Mouse (Mus musculus) layer of hippocampus, adult 18-20 months (tissue): ENCODE results near the gene Plekhj1. TPM values are rescaled to one million over a fixed set of nuclear protein-coding genes. Genes with fewer than 3 reads are reported as not detected.
"Not testable (repeated sequence)": the region's sequence is repeated elsewhere in the genome, so short reads cannot be mapped to it uniquely, and the experiment has no call there.

ENCODE experiments used
- DNase-seq, 2 experiments: peaks; one replicate each; pipeline ENCODE4 v3.0.0; 2022; ENCODE audit warnings: low spot score in 2 of 2
- long read RNA-seq: library from polyadenylated mRNA; stranded (forward); transcript quantifications from one replicate; pipeline ENCODE4 v2.0.0, GENCODE M21; 2021
- total RNA-seq, 2 experiments: library from RNA; stranded (reverse); gene quantifications; 2 replicates each; pipeline ENCODE4 v1.2.3; 2021

Gene Plekhj1
- total RNA-seq = 10 to 100 TPM; 63.3 to 71.2 TPM
- long read RNA-seq, transcript Plekhj1-201 (6 exons, 1,260 nt) = major isoform, 14 of 39 reads
- long read RNA-seq, partial matches to known transcripts = 5 of 39 reads
- long read RNA-seq, other reads (novel, unspliced or antisense) = 16 of 39 reads

GRCm38 (mm10) chr10:80798150-80799006 lies at the start of gene Plekhj1, which contains the start of gene Sf3a2:
Gene Plekhj1 (minus strand): TSS chr10:80798626.
Gene Sf3a2 (plus strand): TSS chr10:80798198.
- peak; percentile 93 to 97 for DNase-seq

DNA sequence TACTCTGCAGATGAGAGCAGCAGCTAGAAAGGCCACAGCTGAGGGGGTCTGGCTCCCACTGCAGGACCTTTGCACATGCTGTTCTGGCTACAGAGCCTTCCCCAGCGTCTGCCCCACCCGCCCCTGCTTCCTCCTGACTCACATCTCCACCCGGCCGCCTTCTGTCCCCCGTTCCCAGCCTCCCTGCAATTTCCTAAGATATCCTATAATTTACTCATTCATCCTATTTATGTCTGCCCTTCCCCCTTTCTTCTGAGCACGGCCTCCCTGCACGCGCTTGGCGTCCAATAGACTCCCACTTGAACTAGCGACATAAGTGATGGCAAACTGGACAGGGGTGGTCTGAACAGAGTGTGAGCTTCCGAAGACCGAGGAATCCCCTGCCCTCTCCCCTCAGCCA lies 47.3 kb upstream of the Plekhj1 start:
- peak; percentile 32 to 49 for DNase-seq

DNA sequence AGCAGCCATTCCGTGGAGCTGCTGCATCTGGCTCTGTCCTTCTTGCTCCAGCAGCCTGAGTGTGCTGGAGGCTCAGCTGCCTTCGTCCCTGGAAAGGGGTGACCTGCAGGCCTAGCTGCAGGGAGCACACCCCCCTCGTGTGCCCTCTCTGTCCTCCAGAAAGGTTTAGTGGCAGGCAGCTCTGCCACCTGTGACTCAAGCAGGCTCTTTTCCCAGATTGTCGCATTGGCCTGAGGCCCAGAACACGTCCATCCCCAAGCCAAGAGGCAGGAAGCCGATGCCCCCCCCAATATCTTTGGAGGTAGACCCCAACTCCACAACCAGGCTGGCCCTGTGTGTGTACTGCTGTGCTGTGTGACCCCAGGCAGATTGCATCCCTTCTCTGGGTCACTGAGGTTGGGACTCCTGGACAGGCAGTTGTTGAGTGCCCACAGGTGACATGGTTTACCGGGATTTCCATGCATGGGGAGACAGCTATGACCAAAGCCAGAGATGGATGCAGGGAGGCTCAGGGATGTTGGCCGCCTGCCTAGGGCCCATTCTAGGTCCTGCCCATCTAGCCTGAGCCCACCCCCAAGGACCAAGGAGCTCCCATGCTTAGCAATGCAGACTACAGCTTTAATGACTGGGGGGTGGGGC lies 46.7 kb upstream of the Plekhj1 start:
- no peak for DNase-seq

- DNase-seq = peak; percentile 51 to 65
These were observed 45.6 kb upstream of the Plekhj1 start, which contains the start of gene Lingo3 for GRCm38 (mm10) chr10:80843931-80844547. Gene Lingo3 (minus strand): TSS chr10:80844039.

GRCm38 (mm10) chr10:80843087-80843930 lies 44.9 kb upstream of the Plekhj1 start:
- no peak for DNase-seq

- DNase-seq = peak; percentile 43 to 71
These were observed 43.9 kb upstream of the Plekhj1 start for GRCm38 (mm10) chr10:80842334-80842733.

DNA sequence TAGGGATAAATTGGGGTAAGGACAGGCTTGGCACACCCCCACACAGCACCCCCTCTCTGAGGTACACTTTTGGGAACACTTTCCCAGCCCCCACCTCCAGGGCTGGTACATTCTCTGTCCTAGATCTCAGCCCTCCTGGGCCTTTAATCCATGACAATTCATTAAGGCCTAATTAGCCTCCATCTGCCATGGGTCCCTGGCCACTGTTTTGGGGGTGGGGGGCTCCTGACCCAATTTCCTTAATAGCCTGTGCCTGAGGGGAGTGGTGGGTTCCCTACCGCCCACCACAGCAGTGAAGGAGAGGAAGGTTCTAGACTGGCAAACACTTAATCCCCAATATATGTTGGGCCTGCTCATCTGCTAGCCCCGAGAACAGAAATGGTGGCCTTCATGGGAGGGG lies 43.3 kb upstream of the Plekhj1 start:
- DNase-seq = no peak

DNA sequence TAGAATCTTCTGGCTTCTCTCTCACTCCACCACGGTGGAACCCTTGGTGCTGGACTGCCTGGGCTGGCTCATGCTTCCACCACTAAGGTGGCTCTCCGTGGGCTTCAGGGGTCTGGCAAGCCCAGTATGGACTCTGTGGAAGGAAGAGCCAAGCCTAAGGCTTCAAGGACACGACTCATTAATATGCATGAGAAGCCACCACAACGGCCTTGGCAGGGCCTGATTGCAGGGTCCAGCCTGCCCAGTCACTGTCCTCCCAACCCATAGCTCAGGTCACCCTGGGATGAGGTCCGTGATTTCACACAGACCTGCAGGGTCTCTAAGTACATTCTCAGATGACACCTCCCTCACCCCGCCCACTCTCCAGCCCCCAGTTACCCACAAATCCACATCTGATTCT lies 41.4 kb upstream of the Plekhj1 start:
- DNase-seq = no peak

DNA sequence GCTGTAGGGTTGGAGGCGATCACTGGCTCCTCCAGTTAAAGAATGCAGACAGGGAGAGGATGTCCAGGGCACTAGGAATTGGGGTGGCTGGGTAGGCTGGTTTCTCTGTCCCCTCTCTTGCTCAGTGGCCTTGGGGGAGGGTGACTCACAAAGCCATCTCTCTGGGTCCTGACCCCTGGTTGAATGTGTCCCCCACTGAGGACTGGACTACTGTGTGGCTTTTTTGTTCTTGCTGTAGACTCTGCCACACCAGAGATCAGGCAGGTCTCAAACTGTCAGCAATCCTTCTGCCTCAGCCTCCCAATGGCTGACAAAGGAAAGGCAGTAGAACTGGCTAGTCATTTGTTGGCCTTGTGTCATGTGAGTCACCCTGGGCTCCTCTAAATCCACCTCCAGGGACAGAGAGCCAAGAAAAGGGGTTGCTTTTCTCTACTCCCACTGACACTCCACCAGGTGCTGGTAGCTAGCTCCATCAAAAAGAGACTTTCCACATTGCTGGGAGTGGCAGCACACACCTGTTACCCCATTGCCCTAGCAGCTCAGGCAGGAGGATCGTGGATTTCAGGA lies 40.0 kb upstream of the Plekhj1 start:
- no peak for DNase-seq

DNA sequence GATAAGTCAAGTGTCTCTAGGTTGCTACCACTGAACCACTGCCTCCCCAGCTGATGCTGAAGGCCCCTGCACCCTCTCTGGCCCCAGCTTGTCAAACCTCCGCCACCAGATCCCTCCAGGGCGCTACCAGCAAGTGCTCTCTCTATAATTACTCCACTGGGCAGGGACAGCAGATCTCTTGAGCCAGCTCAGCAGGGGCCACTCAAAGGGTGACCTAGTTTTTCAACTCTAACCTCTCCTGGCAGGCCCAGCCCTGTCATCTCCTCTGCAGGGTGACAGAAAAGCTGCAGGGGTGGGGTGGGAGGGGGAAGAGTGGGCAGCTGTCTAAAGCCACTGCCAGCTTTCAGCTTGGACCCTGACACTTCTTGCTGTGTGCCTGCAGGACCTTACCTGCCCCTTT lies 39.4 kb upstream of the Plekhj1 start:
- no peak for DNase-seq

DNA sequence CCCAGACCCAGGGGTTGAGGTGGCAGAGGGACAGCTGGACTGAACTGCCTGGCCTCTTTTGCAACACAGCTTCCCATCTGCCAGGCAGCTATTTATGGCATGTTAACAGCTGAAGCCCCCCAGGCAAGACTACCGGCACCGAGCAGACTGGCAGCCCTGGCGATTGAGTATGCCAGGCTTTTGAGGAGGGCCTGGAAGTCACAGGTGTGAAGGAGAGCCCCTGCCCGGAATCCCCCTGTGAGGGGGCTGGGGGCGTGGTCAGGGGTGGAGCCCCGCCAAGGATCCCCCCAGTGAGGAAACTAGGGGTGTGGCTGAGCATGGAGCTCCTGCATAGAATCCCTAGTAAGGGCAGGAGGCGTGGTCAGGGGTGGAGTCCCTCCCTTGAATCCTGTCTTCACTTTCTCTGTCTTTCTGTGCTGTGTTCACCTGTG lies 38.5 kb upstream of the Plekhj1 start:
- DNase-seq = no peak

DNA sequence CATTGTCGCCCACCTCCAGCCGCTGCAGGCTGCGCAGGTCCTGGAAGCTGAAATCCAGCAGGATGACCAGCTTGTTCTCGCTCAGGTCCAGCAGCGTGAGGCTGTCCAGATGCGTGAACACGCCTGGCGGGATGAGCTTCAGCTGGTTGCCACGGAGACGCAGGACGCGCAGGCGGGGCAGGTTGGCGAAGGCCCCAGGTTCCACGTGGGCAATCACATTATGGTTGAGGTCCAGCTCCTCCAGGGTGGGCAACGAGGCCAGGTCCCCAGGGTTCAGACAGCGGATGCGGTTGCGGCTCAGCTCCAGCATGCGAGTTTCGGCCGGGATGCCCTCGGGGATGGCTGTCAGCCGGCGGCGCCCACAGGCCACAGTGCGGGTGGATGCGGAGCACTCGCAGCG lies 37.2 kb upstream of the Plekhj1 start:
- no peak for DNase-seq

DNA sequence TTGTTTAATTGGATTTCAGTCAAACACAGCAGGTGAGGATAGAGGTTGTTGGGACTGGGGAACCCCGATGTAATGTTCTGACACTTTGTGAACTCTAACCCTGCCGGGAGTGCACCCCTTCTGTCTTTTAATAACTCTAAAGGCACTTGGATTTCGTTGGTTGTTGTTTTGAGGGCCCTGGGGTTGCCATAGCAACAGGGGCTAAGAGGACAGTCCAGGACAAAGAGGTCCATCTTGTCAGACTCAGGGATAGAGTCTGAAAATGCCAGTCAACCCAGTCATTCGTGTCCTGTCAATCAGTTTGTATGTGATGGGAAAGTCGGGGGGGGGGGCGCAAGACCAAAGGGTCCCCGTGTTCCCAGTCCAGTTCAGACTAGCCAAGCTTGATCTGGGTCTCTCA lies 34.4 kb upstream of the Plekhj1 start:
- no peak for DNase-seq

DNA sequence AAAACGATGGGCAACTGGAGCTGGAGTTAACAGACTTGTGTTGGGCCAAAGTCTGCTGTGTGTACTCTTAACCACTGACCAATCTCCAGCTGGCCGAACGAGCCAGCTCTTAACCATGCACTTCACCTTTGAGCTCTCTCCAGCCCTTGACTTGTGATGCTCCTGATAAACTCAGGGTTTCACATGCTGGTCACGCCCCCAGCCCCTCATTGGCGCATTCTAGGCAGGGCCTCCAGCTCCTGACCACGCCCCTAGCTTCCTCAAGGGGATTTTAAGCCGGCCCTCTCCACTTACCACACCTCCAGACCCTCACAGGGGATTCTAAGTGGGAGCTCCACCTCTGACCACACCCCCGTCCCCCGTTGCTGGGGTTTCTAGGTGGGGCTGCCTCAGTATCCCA lies 32.7 kb upstream of the Plekhj1 start:
- DNase-seq = no peak

DNA sequence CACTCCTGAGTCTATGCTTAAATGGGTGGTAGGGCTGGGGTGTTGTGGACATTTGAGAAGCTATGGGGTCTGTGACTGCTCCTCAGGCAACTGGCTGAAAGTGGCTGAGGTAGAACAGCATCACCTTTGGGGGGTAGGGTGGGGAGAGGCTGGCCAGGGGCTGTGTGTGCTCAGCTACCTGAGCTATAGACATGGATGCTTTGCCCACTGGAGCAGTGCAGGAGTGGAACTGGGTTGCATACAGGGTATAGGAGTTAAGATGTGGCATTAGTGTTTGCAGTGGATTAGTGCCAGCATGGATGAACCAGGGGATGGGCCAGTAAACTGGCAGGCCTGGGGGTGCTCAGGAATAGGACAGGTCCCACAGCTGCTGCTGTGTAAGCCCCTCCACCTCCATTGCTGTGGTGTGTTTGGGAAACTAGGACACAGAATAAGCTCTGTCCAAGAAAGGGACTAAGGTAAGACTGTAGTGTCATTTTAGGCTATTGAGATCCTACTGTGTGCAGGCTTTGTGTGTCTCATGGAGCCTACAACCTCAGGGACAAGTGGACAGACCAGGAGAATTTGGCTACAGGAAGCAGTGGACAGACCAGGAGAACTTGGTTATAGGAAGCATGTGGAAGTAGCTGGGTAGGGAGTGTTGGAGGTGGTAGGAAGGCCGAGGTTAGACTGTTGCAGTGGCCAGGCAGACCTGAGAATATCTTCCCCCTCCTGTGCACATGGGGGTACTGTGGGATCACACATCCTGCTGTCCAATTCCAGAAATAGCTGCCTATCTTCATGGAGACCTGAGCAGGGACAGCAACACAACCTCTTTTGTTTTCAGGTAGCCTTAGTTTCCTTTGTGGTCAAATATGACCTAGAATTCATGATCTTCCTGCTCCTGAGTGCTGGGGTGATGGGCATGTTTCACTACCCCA lies 31.2 kb upstream of the Plekhj1 start:
- no peak for DNase-seq

- not testable (repeated sequence) for DNase-seq
These were observed 30.2 kb upstream of the Plekhj1 start for GRCm38 (mm10) chr10:80828587-80828986.

DNA sequence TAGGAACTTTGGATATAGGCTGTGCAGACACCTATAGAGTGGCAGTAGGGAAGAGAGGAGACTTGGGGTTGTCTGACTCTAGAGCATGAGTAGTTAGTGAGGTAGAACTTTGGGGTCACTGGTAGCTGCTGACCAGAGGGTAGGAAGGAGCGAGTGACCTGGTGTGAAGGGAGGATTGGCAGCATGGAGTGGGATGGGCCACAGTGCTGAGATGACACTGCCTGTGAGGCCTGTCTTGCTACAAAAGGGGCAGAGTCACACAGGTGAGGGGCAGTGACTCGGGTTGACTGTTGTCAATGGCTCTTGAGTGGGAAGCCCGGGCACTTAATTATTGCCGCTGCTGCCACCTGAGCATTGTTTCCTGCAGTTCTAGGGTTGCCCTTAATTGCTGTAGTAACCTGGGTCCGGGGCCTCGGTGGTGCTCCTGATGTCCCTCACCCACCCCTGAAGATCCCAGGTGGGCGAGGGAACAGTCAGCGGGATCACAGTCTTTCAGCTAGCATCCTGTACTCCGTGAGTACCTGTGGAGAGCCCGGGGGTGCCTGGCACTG lies 29.5 kb upstream of the Plekhj1 start:
- no peak for DNase-seq

DNA sequence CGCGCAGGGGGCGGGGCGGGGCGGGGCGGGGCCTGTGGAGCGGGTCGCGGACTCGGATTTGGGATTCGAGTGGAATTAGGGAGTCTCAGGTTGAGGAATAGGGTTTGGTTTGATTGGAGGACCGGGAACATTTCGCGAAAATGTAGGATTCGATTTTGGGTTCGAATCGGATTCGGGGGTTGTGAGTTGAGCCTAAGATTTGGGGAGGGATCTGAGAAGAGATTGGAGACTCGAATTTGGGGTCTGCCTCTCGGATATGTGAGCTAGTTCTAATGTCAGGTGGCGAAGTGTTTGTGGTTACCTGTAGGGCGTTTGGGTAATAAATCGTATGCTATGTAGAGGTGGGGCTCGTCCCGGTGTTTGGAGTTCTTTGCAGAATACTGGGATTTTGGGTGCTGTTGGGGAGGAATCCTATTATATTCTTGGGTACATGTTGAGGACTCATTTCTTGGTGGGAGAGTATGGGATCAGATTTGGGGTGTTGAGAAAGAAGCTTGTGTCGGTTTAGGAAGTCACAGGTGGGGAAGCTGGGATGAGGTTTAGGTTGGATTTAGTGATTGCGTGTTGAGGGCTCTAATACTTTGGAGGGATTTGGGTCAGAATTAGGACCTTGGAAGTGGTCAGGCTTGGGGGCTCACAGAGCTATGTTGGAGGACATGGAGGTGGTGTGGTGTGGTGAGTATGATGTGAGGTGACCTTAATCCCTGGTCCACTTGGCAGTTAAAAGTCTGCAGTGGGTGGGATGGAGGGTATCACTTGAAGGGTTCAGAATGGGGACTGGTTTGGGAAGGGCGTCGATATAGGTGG lies 28.8 kb upstream of the Plekhj1 start:
- DNase-seq = no peak
